Mouse (Mus musculus) CH12.LX (cell line): ENCODE data around the gene Ubl3. TPM values are rescaled to one million over a fixed set of nuclear protein-coding genes. Genes with fewer than 3 reads are reported as not detected.

Experiments used
- DNase-seq: peaks from one replicate; pipeline ENCODE4 v3.0.0-alpha.2; 2013; ENCODE audit errors: extremely low read depth
- H3K27ac ChIP-seq: 2 replicates; pipeline ENCODE4 v1.5.1; 2012; ENCODE audit warnings: low read depth, mild to moderate bottlenecking, control low read depth, moderate library complexity; ENCODE audit not compliant: insufficient read depth
- H3K27me3 ChIP-seq: replicated peaks from 2 replicates; pipeline ENCODE3; 2012; ENCODE audit warnings: inconsistent platforms
- H3K36me3 ChIP-seq, 2 experiments: replicated peaks in 1 of 2; 2 replicates each; pipeline versions ENCODE3 to v1.6.1; 2012; ENCODE audit warnings: inconsistent platforms in 1 of 2, low read length in 1 of 2, mild to moderate bottlenecking in 1 of 2, mixed read lengths in 1 of 2, moderate library complexity in 1 of 2; ENCODE audit not compliant: control insufficient read depth in 1 of 2, insufficient read depth in 1 of 2
- H3K4me1 ChIP-seq, 2 experiments: 2 replicates each; pipeline ENCODE4 v1.6.1; 2012; ENCODE audit warnings: inconsistent platforms in 1 of 2, moderate library complexity in 1 of 2; ENCODE audit not compliant: insufficient read depth in 2 of 2, control insufficient read depth in 1 of 2
- H3K4me2 ChIP-seq: 2 replicates; pipeline ENCODE4 v1.6.1; 2012; ENCODE audit warnings: low read depth, mild to moderate bottlenecking, control low read depth; ENCODE audit not compliant: poor library complexity, insufficient read depth, severe bottlenecking
- H3K4me3 ChIP-seq, 3 experiments: fragments of 150-350 bp in 1 of 3; sonication (generic) in 1 of 3; replicated peaks in 1 of 3; 2 replicates each; pipeline versions ENCODE3 to v1.5.1; 2011 to 2012; ENCODE audit warnings: low read depth in 2 of 3, low read length in 2 of 3, mild to moderate bottlenecking in 2 of 3, moderate library complexity in 2 of 3, control low read depth in 1 of 3, improper control_type of control experiment in 1 of 3, inconsistent platforms in 1 of 3, mixed read lengths in 1 of 3; ENCODE audit not compliant: poor library complexity in 1 of 3
- H3K79me2 ChIP-seq: replicated peaks from 2 replicates; pipeline ENCODE4 v1.6.1; 2012; ENCODE audit warnings: mild to moderate bottlenecking, moderate library complexity; ENCODE audit not compliant: control insufficient read depth, poor library complexity, insufficient read depth, severe bottlenecking; ENCODE audit errors: extremely low read depth
- H3K9ac ChIP-seq: 2 replicates; pipeline ENCODE4 v1.6.1; 2012; ENCODE audit warnings: low read depth, mild to moderate bottlenecking, control low read depth, moderate library complexity; ENCODE audit not compliant: insufficient read depth
- H3K9me3 ChIP-seq: replicated peaks from 2 replicates; pipeline ENCODE3; 2012; ENCODE audit warnings: low read length, inconsistent platforms, mixed read lengths
- BHLHE40 ChIP-seq: IDR thresholded peaks from 2 replicates; pipeline ENCODE4 v1.6.1; 2011; ENCODE audit warnings: mild to moderate bottlenecking, low read depth, low read length, improper control_type of control experiment
- CTCF ChIP-seq, 2 experiments: IDR thresholded peaks in 1 of 2; conservative IDR thresholded peaks in 1 of 2; 2 replicates each; pipeline ENCODE4 v1.5.1; 2011 to 2012; ENCODE audit warnings: low read depth in 2 of 2, low read length in 2 of 2, improper control_type of control experiment in 1 of 2, inconsistent platforms in 1 of 2, mild to moderate bottlenecking in 1 of 2, moderate library complexity in 1 of 2
- E2F4 ChIP-seq: IDR thresholded peaks from 2 replicates; pipeline ENCODE4 v1.6.1; 2011; ENCODE audit warnings: low read depth, low read length, improper control_type of control experiment; ENCODE audit not compliant: insufficient replicate concordance
- ETS1 ChIP-seq: conservative IDR thresholded peaks from 2 replicates; pipeline ENCODE4 v1.6.1; 2012; ENCODE audit warnings: low read depth, mild to moderate bottlenecking, inconsistent platforms, low read length, improper control_type of control experiment, moderate library complexity
- HCFC1 ChIP-seq: IDR thresholded peaks from 2 replicates; pipeline ENCODE4 v1.6.1; 2012; ENCODE audit warnings: low read depth, mild to moderate bottlenecking, inconsistent platforms, low read length, improper control_type of control experiment
- IRF4 ChIP-seq: IDR thresholded peaks from 2 replicates; pipeline ENCODE4 v1.6.1; 2014; ENCODE audit warnings: low read depth, mild to moderate bottlenecking, inconsistent platforms, low read length, improper control_type of control experiment
- JUND ChIP-seq: conservative IDR thresholded peaks from 2 replicates; pipeline ENCODE4 v1.6.1; 2011; ENCODE audit warnings: low read depth, low read length, improper control_type of control experiment
- MAZ ChIP-seq: IDR thresholded peaks from 2 replicates; pipeline ENCODE4 v1.6.1; 2012; ENCODE audit warnings: low read depth, mild to moderate bottlenecking, inconsistent platforms, low read length, improper control_type of control experiment, moderate library complexity
- MEF2A ChIP-seq: IDR thresholded peaks from 2 replicates; pipeline ENCODE4 v1.6.1; 2014; ENCODE audit warnings: low read depth, mild to moderate bottlenecking, inconsistent platforms, low read length, improper control_type of control experiment, borderline replicate concordance
- NELFE ChIP-seq: IDR thresholded peaks from 2 replicates; pipeline ENCODE4 v1.6.1; 2011; ENCODE audit warnings: low read depth, low read length, improper control_type of control experiment
- POLR2AphosphoS2 ChIP-seq: IDR thresholded peaks from 2 replicates; pipeline ENCODE4 v1.6.1; 2011; ENCODE audit warnings: low read depth, low read length, improper control_type of control experiment
- SMC3 ChIP-seq: IDR thresholded peaks from 2 replicates; pipeline ENCODE4 v1.6.1; 2011; ENCODE audit warnings: low read depth, low read length, improper control_type of control experiment
- TBP ChIP-seq: conservative IDR thresholded peaks from 2 replicates; pipeline ENCODE4 v1.6.1; 2011; ENCODE audit warnings: low read depth, low read length, improper control_type of control experiment
- USF1 ChIP-seq: IDR thresholded peaks from 2 replicates; pipeline ENCODE4 v1.6.1; 2014; ENCODE audit warnings: low read depth, mild to moderate bottlenecking, inconsistent platforms, low read length, improper control_type of control experiment
- USF2 ChIP-seq: conservative IDR thresholded peaks from 2 replicates; pipeline ENCODE4 v1.6.1; 2011; ENCODE audit warnings: low read depth, low read length, improper control_type of control experiment
- ZKSCAN1 ChIP-seq: IDR thresholded peaks from 2 replicates; pipeline ENCODE4 v1.6.1; 2012; ENCODE audit warnings: low read depth, inconsistent platforms, low read length, improper control_type of control experiment, borderline replicate concordance
- ZMIZ1 ChIP-seq: IDR thresholded peaks from 2 replicates; pipeline ENCODE4 v1.6.1; 2012; ENCODE audit warnings: low read depth, mild to moderate bottlenecking, inconsistent platforms, low read length, improper control_type of control experiment
- dilution Hi-C: fragments of 300-500 bp; cut with MboI; formaldehyde crosslinking; loops from 2 replicates; pipeline ENCODE4 v1.14.3; 2020; ENCODE audit warnings: low sequenced_read_pairs; ENCODE audit not compliant: extremely low pct_unique_long_range_greater_than_20kb, extremely low pct_ligation_motif_present
- in situ Hi-C: fragments of 300-500 bp; cut with MboI; formaldehyde crosslinking; loops from 3 replicates; pipeline ENCODE4 v1.14.3; 2019; ENCODE audit warnings: low sequenced_read_pairs, low pct_ligation_motif_present, low pct_unique_long_range_greater_than_20kb, mixed read lengths
- polyA plus RNA-seq: library from polyadenylated mRNA; unstranded; fragments of >175 nt; gene quantifications from 2 replicates; pipeline ENCODE4 v1.2.1, GENCODE M21; 2012; ENCODE audit warnings: low read depth; ENCODE audit not compliant: insufficient read length
- total RNA-seq, 2 experiments: library from RNA; depleted of rRNA; stranded (reverse); fragments of 300-350 nt in 1 of 2; fragments of >200 nt in 1 of 2; gene quantifications; 2 replicates each; pipeline ENCODE4 v1.2.3; 2012 to 2014

Ubl3 gene
- total and polyA plus RNA-seq, 3 experiments: 46.9 to 83.3 (median 81.8) TPM

DNA sequence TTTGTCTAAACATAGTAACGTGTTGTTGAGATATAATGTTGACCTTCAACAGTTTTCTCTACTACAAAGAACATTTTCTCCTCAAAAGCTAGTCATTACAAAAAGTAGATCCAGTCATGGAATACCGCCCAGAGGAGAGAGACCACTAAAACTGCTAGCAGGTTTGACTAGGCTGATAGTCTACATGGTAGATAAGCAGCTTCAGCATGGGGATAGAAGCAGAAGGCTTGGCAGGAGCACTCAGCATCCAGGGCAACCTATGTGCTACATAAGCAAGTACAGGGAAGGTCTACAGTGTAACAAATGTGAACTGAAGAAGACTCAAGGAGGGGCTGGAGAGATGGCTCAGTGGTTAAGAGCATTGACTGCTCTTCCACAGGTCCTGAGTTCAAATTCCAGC is 7.9 kb downstream of the Ubl3 start:
- Histone ChIP-seq H3K4me1 (peaks cover 19 to 92% of the 10 kb centered on the region in 2 experiments), H3K27me3 (no peaks in the 10 kb centered on the region), H3K4me2 (no peak overlapping the region), H3K27ac (no peak overlapping the region), H3K4me3 (no peak overlapping the region), H3K9me3 (no peaks in the 10 kb centered on the region), H3K36me3 (peaks cover 0 to 15% of the 10 kb centered on the region in 2 experiments), H3K79me2 (peaks cover 86% of the 10 kb centered on the region)
- dilution Hi-C loops (no loop called here), in situ Hi-C loops (no loop called here)
- no peak for DNase-seq
- TF ChIP-seq BHLHE40 (no peak), CTCF (conservative IDR thresholded peaks at IDR 0.05 in 1 of 2, IDR thresholded peaks at IDR 0.05 in 1 of 2; ENCODE audit: low read depth in 2 of 2, low read length in 2 of 2) (no peak), POLR2AphosphoS2 (no peak), ZMIZ1 (no peak), TBP (no peak), USF1 (no peak), ZKSCAN1 (no peak), SMC3 (no peak), ETS1 (no peak), MAZ (no peak), HCFC1 (no peak), USF2 (no peak), JUND (no peak), MEF2A (no peak), NELFE (no peak), IRF4 (no peak)
- TF ChIP-seq, all 38 proteins: peak for 0
- H3K9ac ChIP-seq: no peak overlapping the region

DNA sequence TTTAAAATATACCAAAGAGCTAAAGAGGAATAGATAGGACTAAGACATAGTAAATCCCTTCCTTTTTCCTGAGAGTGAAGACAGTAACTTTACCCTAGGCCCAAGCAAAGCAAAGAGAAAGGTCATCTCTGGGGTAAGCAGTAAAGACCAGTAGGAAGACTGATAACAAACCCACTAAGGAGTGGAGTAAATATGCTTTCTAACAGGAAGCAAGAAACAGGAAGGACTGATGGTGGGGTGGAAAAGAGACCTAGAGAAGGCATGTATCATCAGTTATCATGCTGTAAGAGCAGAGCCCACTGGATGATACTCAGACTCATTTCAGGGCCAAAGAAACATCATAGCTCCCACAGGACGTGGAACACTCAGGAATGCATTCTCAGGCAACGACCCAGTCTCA is 10.4 kb downstream of the Ubl3 start:
- Histone ChIP-seq H3K79me2 (peaks cover 85% of the 10 kb centered on the region), H3K9ac (no peak overlapping the region), H3K4me1 (peaks cover 5 to 87% of the 10 kb centered on the region in 2 experiments), H3K9me3 (no peaks in the 10 kb centered on the region), H3K4me3 (no peak overlapping the region), H3K36me3 (peaks cover 0 to 18% of the 10 kb centered on the region in 2 experiments), H3K27ac (no peak overlapping the region), H3K4me2 (no peak overlapping the region), H3K27me3 (no peaks in the 10 kb centered on the region)
- dilution Hi-C loops (no loop called here), in situ Hi-C loops (no loop called here)
- DNase-seq: no peak
- TF ChIP-seq E2F4 (no peak), NELFE (no peak)
